Mouse (Mus musculus): ENCODE measurements at regions not wholly inside any gene's neighbourhood (a gene's known extent, or its start where the extent isn't known, plus 50 kb on each side); places are given as distances from the start of the nearest gene placed in this dataset.

DNA sequence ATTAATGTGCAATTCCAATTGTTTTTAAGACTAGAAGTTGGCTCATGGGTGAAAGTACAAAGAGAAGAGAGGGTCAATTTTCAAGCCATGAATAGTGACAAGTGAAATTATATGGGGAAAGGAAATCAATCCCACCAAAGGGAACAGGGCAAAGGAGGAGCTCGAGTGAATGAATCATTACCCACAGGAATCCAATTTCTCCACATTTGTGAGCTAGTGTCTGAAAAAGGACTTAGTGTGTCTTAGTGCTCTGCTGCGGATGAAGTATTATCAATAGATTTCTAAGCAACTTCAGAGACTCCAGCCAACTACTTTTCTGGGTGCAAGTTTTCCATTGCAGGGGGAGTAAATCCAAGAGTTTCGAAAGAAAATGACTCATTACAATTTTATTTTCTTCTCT lies 552.5 kb upstream of the Frg1 start:
- intact Hi-C loops (cut with DNase I) = no loop called here
- Histone ChIP-seq H3K27me3 (ENCODE audit: control insufficient read depth, insufficient read depth, low read length) (no peaks in the 10 kb centered on the region), H3K4me3 (no peak overlapping the region), H3K36me3 (ENCODE audit: control insufficient read depth, insufficient read depth, low read length) (no peaks in the 10 kb centered on the region), H3K9ac (ENCODE audit: low read depth, low read length) (no peak overlapping the region), H3K79me2 (replicated peaks; ENCODE audit: control insufficient read depth, insufficient read depth, low read length) (no peaks in the 10 kb centered on the region), H3K27ac (no peak overlapping the region), H3K4me1 (ENCODE audit: control insufficient read depth, insufficient read depth, low read length) (no peaks in the 10 kb centered on the region)
- 61% methylated on average over 3 of the region's 3 CpGs for WGBS
- no peak for DNase-seq
- TF ChIP-seq EP300 (IDR thresholded peaks at IDR 0.05; ENCODE audit: insufficient read depth, low read depth, low read length) = no peak
- no peak for TF ChIP-seq POLR2A (IDR thresholded peaks at IDR 0.05; ENCODE audit: insufficient read depth, low read depth, low read length)
- no peak for TF ChIP-seq CTCF (IDR thresholded peaks at IDR 0.05)

DNA sequence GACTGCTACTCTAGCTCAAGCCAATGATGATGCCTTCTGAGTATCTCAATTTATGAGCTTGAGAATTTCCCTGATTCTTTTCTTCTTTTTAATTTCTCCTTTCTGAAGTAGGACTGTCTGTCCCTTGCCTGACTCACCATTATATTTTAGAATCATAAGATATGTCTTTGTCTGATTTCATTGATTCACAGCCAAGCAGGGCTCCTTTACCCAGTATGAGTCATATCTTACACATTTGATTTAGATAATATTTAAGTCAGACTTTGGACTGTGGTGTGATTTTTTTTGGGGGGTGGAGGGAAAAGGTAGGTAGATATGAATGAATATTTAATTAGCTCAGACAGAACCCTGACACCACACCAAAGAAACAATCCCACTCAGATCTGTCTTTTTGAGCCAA lies 547.2 kb upstream of the Frg1 start:
- Histone ChIP-seq H3K9ac (ENCODE audit: low read depth, low read length) (no peak overlapping the region), H3K79me2 (replicated peaks; ENCODE audit: control insufficient read depth, insufficient read depth, low read length) (no peaks in the 10 kb centered on the region), H3K27me3 (ENCODE audit: control insufficient read depth, insufficient read depth, low read length) (no peaks in the 10 kb centered on the region), H3K36me3 (ENCODE audit: control insufficient read depth, insufficient read depth, low read length) (no peaks in the 10 kb centered on the region), H3K4me3 (no peak overlapping the region), H3K27ac (no peak overlapping the region), H3K4me1 (ENCODE audit: control insufficient read depth, insufficient read depth, low read length) (no peaks in the 10 kb centered on the region)
- TF ChIP-seq CTCF (IDR thresholded peaks at IDR 0.05) = no peak
- no peak for TF ChIP-seq EP300 (IDR thresholded peaks at IDR 0.05; ENCODE audit: insufficient read depth, low read depth, low read length)
- TF ChIP-seq POLR2A (IDR thresholded peaks at IDR 0.05; ENCODE audit: insufficient read depth, low read depth, low read length) = no peak
- intact Hi-C loops (cut with DNase I) = no loop called here
- DNase-seq = no peak

DNA sequence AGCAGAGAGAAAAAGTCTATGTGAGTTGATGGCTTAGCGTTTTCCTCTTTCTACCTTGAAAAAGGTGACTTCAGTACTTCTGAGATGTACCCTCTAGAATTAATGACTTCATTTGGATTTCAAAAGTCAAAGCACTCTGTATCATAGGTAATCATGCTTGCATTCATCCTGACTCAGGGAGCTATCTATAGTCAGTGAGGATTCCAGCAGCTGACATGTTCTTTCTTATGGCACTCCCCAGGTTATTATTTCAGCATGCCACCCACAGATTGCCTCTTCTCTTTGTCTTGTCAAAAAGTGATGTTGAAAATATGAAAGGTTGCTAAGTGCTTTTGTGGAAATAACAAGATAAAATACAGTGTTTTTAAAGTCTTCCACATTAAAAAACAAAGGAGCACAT lies 540.0 kb upstream of the Frg1 start:
- no peak overlapping the region for H3K9ac ChIP-seq (ENCODE audit: low read depth, low read length)
- WGBS = 90% methylated on average over 1 of the region's 1 CpGs

DNA sequence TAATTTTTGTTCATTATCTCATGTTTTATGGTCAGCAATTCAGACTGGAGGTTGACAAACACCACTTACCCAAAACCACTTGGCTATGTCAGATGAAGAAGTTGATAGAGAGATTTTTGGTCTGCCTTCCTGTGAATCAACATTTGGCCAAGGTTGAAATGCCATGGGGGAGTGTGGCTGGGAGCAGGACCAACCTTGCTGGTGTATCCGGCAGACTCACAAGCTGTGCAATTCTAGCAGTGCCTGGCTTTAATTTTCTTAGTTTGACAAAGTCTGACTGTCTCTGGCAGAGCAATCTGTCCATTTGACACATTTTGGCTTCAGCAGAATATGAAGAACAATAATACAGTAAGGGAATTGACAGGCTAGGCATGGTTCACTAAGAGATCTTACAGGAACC lies 533.9 kb upstream of the Frg1 start:
- intact Hi-C loops (cut with DNase I) = no loop called here

More for the DNA sequence above, 540.0 kb upstream of the Frg1 start:
- Histone ChIP-seq H3K36me3 (ENCODE audit: control insufficient read depth, insufficient read depth, low read length) (no peaks in the 10 kb centered on the region), H3K4me3 (no peak overlapping the region), H3K4me1 (ENCODE audit: control insufficient read depth, insufficient read depth, low read length) (no peaks in the 10 kb centered on the region), H3K27ac (no peak overlapping the region), H3K79me2 (replicated peaks; ENCODE audit: control insufficient read depth, insufficient read depth, low read length) (no peaks in the 10 kb centered on the region), H3K27me3 (ENCODE audit: control insufficient read depth, insufficient read depth, low read length) (no peaks in the 10 kb centered on the region)
- intact Hi-C loops (cut with DNase I) = no loop called here
- no peak for TF ChIP-seq CTCF (IDR thresholded peaks at IDR 0.05)
- no peak for TF ChIP-seq POLR2A (IDR thresholded peaks at IDR 0.05; ENCODE audit: insufficient read depth, low read depth, low read length)
- no peak for DNase-seq

DNA sequence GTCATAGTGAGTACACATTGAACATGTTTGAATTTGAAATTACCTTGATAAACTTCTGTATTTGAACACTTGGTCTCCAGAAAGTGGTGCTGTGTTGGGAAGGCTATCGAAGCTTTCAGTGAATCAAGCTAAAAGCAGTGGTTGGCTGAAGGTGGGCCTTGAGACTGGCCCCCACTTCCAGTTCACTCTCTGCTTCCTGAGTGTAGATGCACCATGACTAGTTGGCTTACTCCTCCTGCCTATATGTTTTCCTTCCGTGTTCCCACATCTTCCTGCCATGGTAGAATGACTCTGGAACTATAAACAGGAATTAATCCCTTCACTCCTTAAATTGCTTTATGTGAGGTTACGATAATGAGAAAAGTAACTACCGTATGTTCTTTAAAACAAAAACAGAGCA lies 522.4 kb upstream of the Frg1 start:
- WGBS = 56% methylated on average over 4 of the region's 4 CpGs
- Histone ChIP-seq H3K4me1 (ENCODE audit: control insufficient read depth, insufficient read depth, low read length) (no peaks in the 10 kb centered on the region), H3K27me3 (ENCODE audit: control insufficient read depth, insufficient read depth, low read length) (no peaks in the 10 kb centered on the region), H3K27ac (no peak overlapping the region), H3K9ac (ENCODE audit: low read depth, low read length) (no peak overlapping the region), H3K79me2 (replicated peaks; ENCODE audit: control insufficient read depth, insufficient read depth, low read length) (no peaks in the 10 kb centered on the region), H3K36me3 (ENCODE audit: control insufficient read depth, insufficient read depth, low read length) (no peaks in the 10 kb centered on the region), H3K4me3 (no peak overlapping the region)
- intact Hi-C loops (cut with DNase I) = no loop called here
- no peak for DNase-seq
- TF ChIP-seq EP300 (IDR thresholded peaks at IDR 0.05; ENCODE audit: insufficient read depth, low read depth, low read length) (no peak), CTCF (IDR thresholded peaks at IDR 0.05) (no peak), POLR2A (IDR thresholded peaks at IDR 0.05; ENCODE audit: insufficient read depth, low read depth, low read length) (no peak)

More for the DNA sequence above, 533.9 kb upstream of the Frg1 start:
- DNase-seq = no peak
- Histone ChIP-seq H3K27me3 (ENCODE audit: control insufficient read depth, insufficient read depth, low read length) (no peaks in the 10 kb centered on the region), H3K36me3 (ENCODE audit: control insufficient read depth, insufficient read depth, low read length) (no peaks in the 10 kb centered on the region), H3K79me2 (replicated peaks; ENCODE audit: control insufficient read depth, insufficient read depth, low read length) (no peaks in the 10 kb centered on the region), H3K27ac (no peak overlapping the region), H3K4me1 (ENCODE audit: control insufficient read depth, insufficient read depth, low read length) (no peaks in the 10 kb centered on the region), H3K9ac (ENCODE audit: low read depth, low read length) (no peak overlapping the region), H3K4me3 (no peak overlapping the region)
- 81% methylated on average over 1 of the region's 1 CpGs for WGBS
- TF ChIP-seq POLR2A (IDR thresholded peaks at IDR 0.05; ENCODE audit: insufficient read depth, low read depth, low read length) (no peak), EP300 (IDR thresholded peaks at IDR 0.05; ENCODE audit: insufficient read depth, low read depth, low read length) (no peak), CTCF (IDR thresholded peaks at IDR 0.05) (no peak)

DNA sequence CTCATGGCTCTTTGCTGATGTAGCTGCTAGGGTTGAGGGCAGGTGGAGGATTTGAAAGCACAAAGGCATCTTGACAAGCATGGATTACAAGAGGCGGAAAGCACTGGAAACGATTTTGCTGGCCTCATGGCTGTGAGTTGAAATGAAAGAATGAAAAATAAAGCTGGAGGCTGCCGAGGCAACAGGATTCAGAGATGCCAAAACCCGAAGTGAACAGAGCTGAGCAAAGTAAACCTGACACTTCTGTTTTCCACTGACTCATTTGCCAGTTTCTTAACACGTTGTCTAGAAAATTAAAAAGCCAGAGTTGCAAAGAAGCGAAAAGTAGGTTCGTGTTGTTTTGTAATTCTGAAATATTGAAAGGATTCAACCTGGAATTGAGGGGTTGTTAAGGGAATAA lies 504.2 kb upstream of the Frg1 start:
- H3K9ac ChIP-seq (ENCODE audit: low read depth, low read length) = no peak overlapping the region
- H3K36me3 ChIP-seq (ENCODE audit: control insufficient read depth, insufficient read depth, low read length) = no peaks in the 10 kb centered on the region
- no peak for TF ChIP-seq POLR2A (IDR thresholded peaks at IDR 0.05; ENCODE audit: insufficient read depth, low read depth, low read length)
- TF ChIP-seq CTCF (IDR thresholded peaks at IDR 0.05) = no peak
- no peak for TF ChIP-seq EP300 (IDR thresholded peaks at IDR 0.05; ENCODE audit: insufficient read depth, low read depth, low read length)
- no peak overlapping the region for H3K27ac ChIP-seq
- no peaks in the 10 kb centered on the region for H3K4me1 ChIP-seq (ENCODE audit: control insufficient read depth, insufficient read depth, low read length)
- WGBS = 69% methylated on average over 7 of the region's 7 CpGs
- H3K79me2 ChIP-seq (replicated peaks; ENCODE audit: control insufficient read depth, insufficient read depth, low read length) = no peaks in the 10 kb centered on the region
- H3K4me3 ChIP-seq = no peak overlapping the region
- DNase-seq = no peak
- intact Hi-C loops (cut with DNase I) = no loop called here
- H3K27me3 ChIP-seq (ENCODE audit: control insufficient read depth, insufficient read depth, low read length) = no peaks in the 10 kb centered on the region
